Mouse (Mus musculus) left cerebral cortex, adult 2 months (tissue): Measurements from ENCODE around the gene Tpbgl. TPM values are rescaled to one million over a fixed set of nuclear protein-coding genes. Genes with fewer than 3 reads are reported as not detected.
A peak's percentile ranks its signal among the peaks of the same experiment; 100 is the strongest.

ENCODE experiments used
- DNase-seq, 2 experiments: peaks; one replicate each; pipeline ENCODE4 v3.0.0; 2021 to 2022; ENCODE audit warnings: low spot score in 2 of 2, mixed read lengths in 1 of 2; ENCODE audit errors: extremely low spot score in 1 of 2
- H3K27ac ChIP-seq: fragments of 200-600 bp; 2 replicates; pipeline ENCODE4 v1.8.1; 2022
- H3K4me3 ChIP-seq: fragments of 200-600 bp; 2 replicates; pipeline ENCODE4 v1.8.1; 2022
- CTCF ChIP-seq: fragments of 200-600 bp; IDR thresholded peaks from 2 replicates; pipeline ENCODE4 v1.8.1; 2022; ENCODE audit warnings: antibody characterized with exemption, mild to moderate bottlenecking, moderate library complexity
- intact Hi-C: fragments of 180-260 bp; cut with DNase I; formaldehyde crosslinking; loops from one replicate; pipeline ENCODE4 v1.15.1; 2025
- total RNA-seq, 2 experiments: library from RNA; stranded (reverse); gene quantifications; 2 replicates each; pipeline ENCODE4 v1.2.3; 2021

Gene Tpbgl
- total RNA-seq, 2 experiments from 2014 or later, result 3.4 to 4.5 TPM

DNA sequence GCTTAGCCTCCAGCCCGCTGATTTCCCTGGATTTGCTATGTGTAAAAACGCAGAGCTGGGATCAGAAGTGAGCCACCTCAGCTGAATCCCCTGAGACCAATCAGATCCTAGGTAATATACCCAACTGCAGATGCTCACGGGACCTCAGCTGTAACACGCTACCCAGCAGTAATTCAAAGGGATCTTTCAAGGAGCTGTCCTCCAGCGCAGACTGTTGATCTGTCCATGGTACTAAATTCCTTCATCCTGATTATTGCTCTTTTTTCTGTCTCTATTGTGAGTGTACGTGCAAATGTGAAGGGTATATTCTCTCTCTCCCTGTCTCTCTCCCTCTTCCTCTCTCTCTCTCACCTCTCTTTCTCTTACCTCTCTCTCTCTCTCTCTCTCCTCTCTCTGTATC lies 5.4 kb upstream of the Tpbgl start:
- Histone ChIP-seq H3K27ac (no peak overlapping the region), H3K4me3 (no peak overlapping the region)
- intact Hi-C loops, result no loop called here
- DNase-seq, result no peak
- no peak for TF ChIP-seq CTCF

GRCm38 (mm10) chr7:99627366-99627765 lies 463 bp upstream of the Tpbgl start:
- H3K27ac ChIP-seq, result no peak overlapping the region
- intact Hi-C loops, result loop anchor here (10.0 kb wide), 1 partner anchor 377 kb away; the partner anchor contains the start of gene Chrdl2
- no peak for TF ChIP-seq CTCF
- no peak overlapping the region for H3K4me3 ChIP-seq
- DNase-seq, result no peak

- no peak overlapping the region for H3K27ac ChIP-seq
- H3K4me3 ChIP-seq, result peak overlapping the region; percentile 49
- intact Hi-C loops, result loop anchor here (2.0 to 10.0 kb wide), 3 partner anchors 83 to 379 kb away; partner anchors contain the start of gene Chrdl2
- DNase-seq, result peak; percentile 87 to 92
- TF ChIP-seq CTCF, result peak; percentile 96
These were observed 1.1 kb downstream of the Tpbgl start for GRCm38 (mm10) chr7:99625722-99626375.

DNA sequence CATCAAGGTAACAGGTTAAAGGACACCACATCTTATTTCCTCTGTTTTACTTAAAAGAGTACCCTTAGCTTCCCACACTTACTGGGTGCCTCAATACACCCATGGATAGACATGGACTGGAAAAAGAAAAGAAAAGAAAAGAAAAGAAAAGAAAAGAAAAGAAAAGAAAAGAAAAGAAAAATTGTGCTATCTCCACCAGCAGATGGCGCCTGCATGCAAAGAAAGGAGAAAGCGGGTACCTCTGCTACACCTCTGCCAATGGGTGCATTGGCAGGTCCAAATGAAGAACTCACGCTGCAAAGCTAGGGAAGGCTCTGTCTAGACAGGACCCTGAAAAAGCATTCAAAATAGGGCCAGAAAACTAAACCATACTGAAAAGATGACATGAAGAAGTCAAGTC lies 8.0 kb downstream of the Tpbgl start:
- intact Hi-C loops, result loop anchor here (1.0 to 2.0 kb wide), 2 partner anchors 92 to 179 kb away; partner anchors contain the start of gene Slco2b1
- no peak overlapping the region for H3K4me3 ChIP-seq
- peak in 1 of 2 experiments; percentile 42 for DNase-seq
- H3K27ac ChIP-seq, result no peak overlapping the region
- peak; percentile 78 for TF ChIP-seq CTCF

DNA sequence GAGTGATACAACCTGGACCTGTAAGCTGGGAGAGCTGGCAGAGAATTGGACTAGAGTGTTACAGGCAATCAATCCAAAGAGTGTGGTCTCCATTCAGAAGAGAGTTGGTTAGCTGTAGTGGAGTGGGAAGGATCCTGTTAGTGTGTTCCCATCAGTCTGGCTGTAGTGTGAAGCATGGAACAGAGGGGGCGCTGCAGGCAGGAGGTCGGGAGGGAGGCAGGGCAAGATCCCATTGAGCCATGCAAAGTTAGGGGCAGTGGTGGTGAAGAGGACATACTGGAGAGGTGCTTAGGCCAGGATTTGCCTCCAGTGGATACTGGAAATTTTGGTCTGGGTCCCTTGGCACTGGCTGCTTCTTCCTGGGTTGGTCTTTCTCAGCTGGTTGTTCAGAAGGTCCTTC lies 8.6 kb downstream of the Tpbgl start:
- H3K27ac ChIP-seq, result no peak overlapping the region
- no peak for TF ChIP-seq CTCF
- intact Hi-C loops, result loop anchor here (2.0 kb wide), 1 partner anchor 93 kb away; the partner anchor contains the start of gene Slco2b1
- H3K4me3 ChIP-seq, result no peak overlapping the region
- DNase-seq, result no peak

DNA sequence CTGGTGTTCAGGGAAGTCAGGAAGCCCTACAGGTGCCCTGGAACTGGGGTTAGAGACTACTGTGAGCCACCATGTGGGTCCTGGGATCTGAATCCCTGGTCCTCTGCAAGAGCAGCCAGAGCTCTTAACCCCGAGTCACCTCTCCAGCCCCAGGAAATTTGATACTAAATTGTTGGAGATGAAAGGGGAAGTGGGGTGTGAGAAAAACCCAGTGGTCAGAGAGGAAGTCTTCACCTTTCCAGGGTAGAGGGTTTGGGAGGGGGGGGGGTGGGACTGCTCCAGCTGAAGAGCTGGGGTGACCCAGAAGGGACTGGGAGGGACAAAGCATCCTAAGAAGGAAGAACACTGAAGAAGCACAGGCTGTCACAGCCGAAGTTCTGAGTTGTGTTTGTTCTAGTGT lies 19.3 kb downstream of the Tpbgl start:
- no peak for TF ChIP-seq CTCF
- intact Hi-C loops, result no loop called here
- Histone ChIP-seq H3K27ac (no peak overlapping the region), H3K4me3 (no peak overlapping the region)
- no peak for DNase-seq

- no peak for DNase-seq
- intact Hi-C loops, result no loop called here
- Histone ChIP-seq H3K27ac (no peak overlapping the region), H3K4me3 (no peak overlapping the region)
- no peak for TF ChIP-seq CTCF
These were observed 20.1 kb downstream of the Tpbgl start for GRCm38 (mm10) chr7:99606766-99607165.

- intact Hi-C loops, result no loop called here
- DNase-seq, result no peak
- TF ChIP-seq CTCF, result no peak
- no peak overlapping the region for H3K27ac ChIP-seq
- no peak overlapping the region for H3K4me3 ChIP-seq
These were observed 20.6 kb downstream of the Tpbgl start for GRCm38 (mm10) chr7:99606303-99606702.

- no peak for TF ChIP-seq CTCF
- intact Hi-C loops, result no loop called here
These were observed 21.8 kb downstream of the Tpbgl start for GRCm38 (mm10) chr7:99605058-99605457.

GRCm38 (mm10) chr7:99603875-99604662 lies 22.8 kb downstream of the Tpbgl start:
- intact Hi-C loops, result no loop called here
- DNase-seq, result no peak
- no peak overlapping the region for H3K27ac ChIP-seq
- no peak for TF ChIP-seq CTCF
- no peak overlapping the region for H3K4me3 ChIP-seq

More at GRCm38 (mm10) chr7:99605058-99605457, 21.8 kb downstream of the Tpbgl start:
- Histone ChIP-seq H3K4me3 (no peak overlapping the region), H3K27ac (no peak overlapping the region)
- DNase-seq, result no peak

- Histone ChIP-seq H3K4me3 (no peak overlapping the region), H3K27ac (no peak overlapping the region)
- no peak for DNase-seq
- peak; percentile 45 for TF ChIP-seq CTCF
- intact Hi-C loops, result no loop called here
These were observed 28.2 kb downstream of the Tpbgl start for GRCm38 (mm10) chr7:99598722-99599121.
